Mouse (Mus musculus) hindbrain, embryonic 11.5 days (tissue): ENCODE measurements around the gene Acsm5. TPM values are rescaled to one million over a fixed set of nuclear protein-coding genes. Genes with fewer than 3 reads are reported as not detected.
"Not testable (repeated sequence)": the region's sequence is repeated elsewhere in the genome, so short reads cannot be mapped to it uniquely, and the experiment has no call there.

Source experiments
- ATAC-seq: fragments of 200-750 bp; cut with Nextera tagmentation; 2 replicates; pipeline ENCODE4 v1.8.0; 2017; ENCODE audit warnings: mild to moderate bottlenecking, moderate TSS enrichment, moderate library complexity; ENCODE audit not compliant: low FRiP score
- DNase-seq: peaks from one replicate; pipeline ENCODE4 v3.0.0-alpha.2; 2015; ENCODE audit warnings: low spot score
- H3K27ac ChIP-seq: fragments of 300-500 bp; sonication (generic); 2 replicates; pipeline ENCODE4 v1.5.1; 2014; ENCODE audit warnings: mild to moderate bottlenecking, low read depth, low read length
- H3K27me3 ChIP-seq: fragments of 300-500 bp; sonication (generic); 2 replicates; pipeline ENCODE4 v1.6.1; 2014; ENCODE audit warnings: mild to moderate bottlenecking, low read length, moderate library complexity, mixed read lengths; ENCODE audit not compliant: control insufficient read depth, insufficient read depth
- H3K36me3 ChIP-seq: fragments of 300-500 bp; sonication (generic); 2 replicates; pipeline ENCODE4 v1.6.1; 2014; ENCODE audit warnings: mild to moderate bottlenecking, low read length, moderate library complexity, mixed read lengths; ENCODE audit not compliant: control insufficient read depth, insufficient read depth
- H3K4me1 ChIP-seq: fragments of 300-500 bp; sonication (generic); replicated peaks from 2 replicates; pipeline ENCODE4 v1.6.1; 2014; ENCODE audit warnings: low read length, mixed read lengths; ENCODE audit not compliant: control insufficient read depth, insufficient read depth
- H3K4me2 ChIP-seq: fragments of 300-500 bp; sonication (generic); replicated peaks from 2 replicates; pipeline ENCODE4 v1.6.1; 2014; ENCODE audit warnings: mild to moderate bottlenecking, low read depth, low read length
- H3K4me3 ChIP-seq: fragments of 300-500 bp; sonication (generic); 2 replicates; pipeline ENCODE4 v1.5.1; 2014; ENCODE audit warnings: low read depth, low read length
- H3K9ac ChIP-seq: fragments of 300-500 bp; sonication (generic); 2 replicates; pipeline ENCODE4 v1.6.1; 2014; ENCODE audit warnings: low read depth, low read length
- H3K9me3 ChIP-seq: fragments of 300-500 bp; sonication (generic); 2 replicates; pipeline ENCODE4 v1.6.1; 2016; ENCODE audit warnings: low read length; ENCODE audit not compliant: control insufficient read depth
- WGBS: fragments of 180-500 bp; shearing (Covaris S2); extraction: QIAGEN DNeasy Blood & Tissue Kit; methylation state at CpG from one replicate; pipeline ENCODE4 v1.1.7; 2014; 5-methylcytosine and 5-hydroxymethylcytosine counted together
- polyA plus RNA-seq: library from polyadenylated mRNA; unstranded; fragments of >200 nt; fragmentation: Nextera tagmentation; extraction: Ambion mirVana; gene quantifications from 2 replicates; pipeline ENCODE4 v1.2.1, GENCODE M21; 2014

Gene Acsm5
- polyA plus RNA-seq, 1 experiment from 2014 or later: not detected

- no peak overlapping the region for H3K4me2 ChIP-seq
- H3K4me1 ChIP-seq: no peaks in the 10 kb centered on the region
- no peaks in the 10 kb centered on the region for H3K9me3 ChIP-seq
- H3K27me3 ChIP-seq: no peaks in the 10 kb centered on the region
- DNase-seq: no peak
- no peaks in the 10 kb centered on the region for H3K36me3 ChIP-seq
- no peak overlapping the region for H3K9ac ChIP-seq
- no peak for ATAC-seq
- WGBS: 83% methylated on average over 3 of the region's 3 CpGs
- H3K27ac ChIP-seq: no peak overlapping the region
- no peak overlapping the region for H3K4me3 ChIP-seq
Observed at GRCm38 (mm10) chr7:119560452-119560835, 41.2 kb downstream of the Acsm5 start.

GRCm38 (mm10) chr7:119561441-119561840 is 42.2 kb downstream of the Acsm5 start:
- Histone ChIP-seq H3K4me2 (no peak overlapping the region), H3K36me3 (no peaks in the 10 kb centered on the region), H3K4me3 (no peak overlapping the region), H3K9me3 (no peaks in the 10 kb centered on the region), H3K27ac (no peak overlapping the region), H3K9ac (no peak overlapping the region), H3K27me3 (no peaks in the 10 kb centered on the region), H3K4me1 (no peaks in the 10 kb centered on the region)
- ATAC-seq (no peak), DNase-seq (no peak)
- 67% methylated on average over 4 of the region's 4 CpGs for WGBS

- not testable (repeated sequence) for H3K27ac ChIP-seq, H3K9ac ChIP-seq, H3K4me3 ChIP-seq, H3K36me3 ChIP-seq, DNase-seq, ATAC-seq, H3K4me1 ChIP-seq, H3K9me3 ChIP-seq, H3K4me2 ChIP-seq, H3K27me3 ChIP-seq
- 86% methylated on average over 2 of the region's 2 CpGs for WGBS
Observed at GRCm38 (mm10) chr7:119562476-119562875, 43.2 kb downstream of the Acsm5 start.

GRCm38 (mm10) chr7:119594530-119595107 is 75.4 kb downstream of the Acsm5 start:
- WGBS: 76% methylated on average over 3 of the region's 3 CpGs
- Histone ChIP-seq H3K9ac (no peak overlapping the region), H3K4me2 (no peak overlapping the region), H3K36me3 (no peaks in the 10 kb centered on the region), H3K4me1 (no peaks in the 10 kb centered on the region), H3K27ac (no peak overlapping the region), H3K4me3 (no peak overlapping the region), H3K27me3 (no peaks in the 10 kb centered on the region), H3K9me3 (no peaks in the 10 kb centered on the region)
- DNase-seq: no peak
- no peak for ATAC-seq

Other genes starting within 250 kb of the Acsm5 start
- gene Gp2, start 60.2 kb upstream of the Acsm5 start, polyA plus RNA-seq: not detected in 2 replicates
- not detected in 2 replicates for gene Umod, start 40.2 kb upstream of the Acsm5 start, polyA plus RNA-seq
- gene Pdilt, start 4.0 kb downstream of the Acsm5 start, polyA plus RNA-seq: 0.28 TPM in 1 of 2 replicates, not detected in the other
- gene Acsm2, start 34.9 kb downstream of the Acsm5 start, polyA plus RNA-seq: not detected in 2 replicates
- not detected in 2 replicates for gene Acsm1, start 87.6 kb downstream of the Acsm5 start, polyA plus RNA-seq
- gene Acsm4, start 170.6 kb downstream of the Acsm5 start, polyA plus RNA-seq: not detected in 2 replicates
- 89.7 and 99.0 TPM in 2 replicates for gene Thumpd1, start 201.3 kb downstream of the Acsm5 start, polyA plus RNA-seq
- 0.18 and 0.57 TPM in 2 replicates for gene Acsm3, start 241.5 kb downstream of the Acsm5 start, polyA plus RNA-seq